Mouse (Mus musculus): ENCODE data around the gene Atp2c2. TPM values are rescaled to one million over a fixed set of nuclear protein-coding genes. Genes with fewer than 3 reads are reported as not detected.

Atp2c2 gene
- polyA plus RNA-seq, 1 experiment from 2014 or later = 3.1 TPM

DNA sequence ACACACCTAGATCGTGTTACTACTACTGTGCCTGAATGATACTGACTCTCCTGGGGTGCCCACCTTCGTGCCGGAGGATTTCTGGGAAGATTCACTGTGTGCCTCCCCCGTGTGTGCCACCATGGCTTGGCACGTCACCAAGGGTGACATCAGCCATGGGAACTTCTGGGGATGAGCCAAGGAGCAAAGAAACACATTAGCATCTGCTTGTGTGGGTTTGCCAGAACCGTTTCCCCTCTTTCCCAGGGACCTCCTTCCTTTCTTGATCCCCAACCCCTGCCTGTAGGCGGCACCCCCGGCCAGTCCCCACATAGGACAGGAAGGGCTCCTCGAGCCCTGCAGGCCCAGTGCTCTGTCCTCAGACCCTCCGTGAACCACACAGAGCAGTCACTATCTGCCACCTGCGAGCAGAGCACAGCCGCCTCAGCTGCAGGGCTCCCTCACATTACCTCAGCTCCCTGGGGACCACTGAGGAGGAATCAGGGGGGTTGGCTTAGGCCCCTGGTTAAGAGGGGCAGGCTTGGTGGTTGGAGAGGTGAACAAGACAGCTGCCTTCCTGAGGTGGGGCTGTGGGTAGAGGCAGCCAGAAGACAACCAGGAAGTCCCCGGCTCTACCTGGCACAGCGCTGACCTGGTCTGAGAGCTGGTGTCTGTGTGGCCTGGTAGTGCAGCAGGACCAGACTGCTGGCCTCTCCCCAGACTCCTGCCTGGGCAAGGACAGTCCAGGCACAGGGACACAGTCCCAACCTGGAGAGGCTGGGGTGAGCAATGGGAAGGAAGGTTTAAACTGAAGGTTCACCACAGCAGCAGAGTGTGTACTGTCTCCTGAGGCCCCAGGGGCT, 106.8 kb downstream of the Atp2c2 start:
- ATAC-seq (replicated peaks; ENCODE audit: low FRiP score, low TSS enrichment, low read depth) (no peak), DNase-seq (ENCODE audit: low spot score) (no peak)
- H3K27me3 ChIP-seq (replicated peaks; ENCODE audit: control insufficient read depth, insufficient read depth, low read length) = no peaks in the 10 kb centered on the region
- H3K36me3 ChIP-seq (ENCODE audit: control insufficient read depth, insufficient read depth, low read length) = peaks cover 13% of the 10 kb centered on the region; the same call in 1 of the 2 replicates
- WGBS = 73% methylated on average over 14 of the region's 14 CpGs
- H3K9me3 ChIP-seq (ENCODE audit: control insufficient read depth, low read length) = no peaks in the 10 kb centered on the region
- no peak overlapping the region for H3K4me2 ChIP-seq (ENCODE audit: low read length)
- peaks cover 7% of the 10 kb centered on the region for H3K4me1 ChIP-seq (replicated peaks; ENCODE audit: control insufficient read depth, insufficient read depth, low read length)
- H3K4me3 ChIP-seq (ENCODE audit: low read depth, low read length) = no peak overlapping the region
- H3K27ac ChIP-seq (ENCODE audit: low read depth) = no peak overlapping the region
- no peak overlapping the region for H3K9ac ChIP-seq (ENCODE audit: low read length)

Other genes starting within 250 kb of the Atp2c2 start
- 0.08 TPM in 1 of 2 replicates, not detected in the other for gene Slc38a8, start 198.3 kb upstream of the Atp2c2 start, polyA plus RNA-seq (2014; fragmentation: Nextera tagmentation; extraction: Ambion mirVana)
- 107 and 121 TPM in 2 replicates for gene Mbtps1, start 141.3 kb upstream of the Atp2c2 start, polyA plus RNA-seq (2014; fragmentation: Nextera tagmentation; extraction: Ambion mirVana)
- 36.6 and 38.0 TPM in 2 replicates for gene Hsdl1, start 124.8 kb upstream of the Atp2c2 start, polyA plus RNA-seq (2014; fragmentation: Nextera tagmentation; extraction: Ambion mirVana)
- 0.37 and 0.89 TPM in 2 replicates for gene Dnaaf1, start 124.8 kb upstream of the Atp2c2 start, polyA plus RNA-seq (2014; fragmentation: Nextera tagmentation; extraction: Ambion mirVana)
- gene Taf1c, start 94.8 kb upstream of the Atp2c2 start, polyA plus RNA-seq (2014; fragmentation: Nextera tagmentation; extraction: Ambion mirVana) = 12.6 and 13.0 TPM in 2 replicates
- gene Adad2, start 87.3 kb upstream of the Atp2c2 start, polyA plus RNA-seq (2014; fragmentation: Nextera tagmentation; extraction: Ambion mirVana) = 0.09 TPM in 1 of 2 replicates, not detected in the other
- gene Kcng4, start 64.3 kb upstream of the Atp2c2 start, polyA plus RNA-seq (2014; fragmentation: Nextera tagmentation; extraction: Ambion mirVana) = 0.11 TPM in 2 replicates
- gene Wfdc1, start 33.6 kb upstream of the Atp2c2 start, polyA plus RNA-seq (2014; fragmentation: Nextera tagmentation; extraction: Ambion mirVana) = 4.1 and 4.6 TPM in 2 replicates
- gene Tldc1, start 78.4 kb downstream of the Atp2c2 start, polyA plus RNA-seq (2014; fragmentation: Nextera tagmentation; extraction: Ambion mirVana) = 11.1 and 15.0 TPM in 2 replicates
- 410 and 468 TPM in 2 replicates for gene Cotl1, start 140.5 kb downstream of the Atp2c2 start, polyA plus RNA-seq (2014; fragmentation: Nextera tagmentation; extraction: Ambion mirVana)
- 12.9 and 14.0 TPM in 2 replicates for gene Klhl36, start 162.3 kb downstream of the Atp2c2 start, polyA plus RNA-seq (2014; fragmentation: Nextera tagmentation; extraction: Ambion mirVana)
- gene Usp10, start 210.4 kb downstream of the Atp2c2 start, polyA plus RNA-seq (2014; fragmentation: Nextera tagmentation; extraction: Ambion mirVana) = 136 and 144 TPM in 2 replicates
- gene Gm20388, start 210.8 kb downstream of the Atp2c2 start, polyA plus RNA-seq (2014; fragmentation: Nextera tagmentation; extraction: Ambion mirVana) = 8.3 and 9.9 TPM in 2 replicates